ENCODE assay signal across 17 mouse cellular contexts in the genomic region with DNA sequence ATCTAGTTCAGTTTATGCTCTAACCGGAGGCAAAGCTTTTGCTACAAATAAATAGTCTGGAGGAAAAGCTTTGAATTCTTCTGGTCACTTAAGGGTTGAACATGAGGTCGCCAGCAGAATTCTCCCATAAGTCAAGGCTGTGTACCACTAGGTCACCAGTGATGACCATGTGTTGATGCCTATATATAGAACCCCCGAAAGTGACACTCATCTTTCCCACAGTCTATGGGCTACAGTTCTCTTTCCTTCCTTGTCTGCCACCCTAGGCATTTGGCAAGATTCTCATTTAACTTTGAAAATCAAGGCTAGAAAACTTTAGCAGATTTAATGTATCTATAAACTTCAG.
DNase-seq lines count a peak whose midpoint lies in the region; ATAC-seq and TF ChIP-seq lines count a peak whose summit lies in the region.
"Had no signal": no experiment of that assay in that cellular context is flagged by ENCODE, and none has a peak within 500 bp of the region (broad histone marks: within the 10 kb centered on the region; RNA-seq: fewer than 3 reads in every experiment).

No protein-coding gene starts in this region.

- H3K9me3 ChIP-seq in kidney, embryonic 15.5 days (replicated peaks): no peaks in the 10 kb centered on the region
- no peaks in the 10 kb centered on the region for H3K9me3 ChIP-seq in intestine, embryonic 16.5 days (ENCODE audit: control insufficient read depth, low read length)
- H3K9me3 ChIP-seq: midbrain, embryonic 13.5 days had no signal

- no peak overlapping the region for H3K4me3 ChIP-seq in gastrocnemius, adult 2 months
- H3K4me3 ChIP-seq in kidney, embryonic 15.5 days (replicated peaks): no peak overlapping the region
- H3K4me3 ChIP-seq in intestine, embryonic 16.5 days (ENCODE audit: low read length): no peak overlapping the region
- H3K4me3 ChIP-seq: midbrain, embryonic 13.5 days had no signal

- no peak for DNase-seq in gastrocnemius, adult 2 months
- no peak for DNase-seq in gastrocnemius, postnatal 36 days
- DNase-seq in kidney, postnatal 25 days: no peak
- peak; percentile 76 for DNase-seq in 3T3-L1 (ENCODE audit: low read depth, low spot score)
- no peak for DNase-seq in cerebellum, adult 11 months
- no peak for DNase-seq in layer of hippocampus, postnatal 10 days (ENCODE audit: low spot score in 2 of 2)
- DNase-seq: adrenal gland, adult 2 months; cerebellum, postnatal 25 days; forebrain, postnatal 0 days; retina, postnatal 1 day; right cerebral cortex, postnatal 4 days; thymus, adult 2 months had no signal

- TF ChIP-seq CTCF in gastrocnemius, adult 2 months (IDR thresholded peaks at IDR 0.05): no peak

- H3K36me3 ChIP-seq in kidney, embryonic 15.5 days: no peaks in the 10 kb centered on the region
- no peaks in the 10 kb centered on the region for H3K36me3 ChIP-seq in intestine, embryonic 16.5 days (ENCODE audit: control insufficient read depth, insufficient read depth, low read length)
- H3K36me3 ChIP-seq: midbrain, embryonic 13.5 days had no signal

- H3K4me1 ChIP-seq in kidney, embryonic 15.5 days: peaks cover 23% of the 10 kb centered on the region
- H3K4me1 ChIP-seq in intestine, embryonic 16.5 days (ENCODE audit: control insufficient read depth, insufficient read depth, low read length): peaks cover 5% of the 10 kb centered on the region; the same call in 1 of the 2 replicates
- H3K4me1 ChIP-seq: midbrain, embryonic 13.5 days had no signal

- 41% methylated on average over 3 of the region's 3 CpGs for WGBS in kidney, embryonic 15.5 days
- 45% methylated on average over 3 of the region's 3 CpGs for WGBS in intestine, embryonic 16.5 days

- no peaks in the 10 kb centered on the region for H3K27me3 ChIP-seq in kidney, embryonic 15.5 days
- no peaks in the 10 kb centered on the region for H3K27me3 ChIP-seq in intestine, embryonic 16.5 days (replicated peaks; ENCODE audit: control insufficient read depth, insufficient read depth, low read length)
- H3K27me3 ChIP-seq: midbrain, embryonic 13.5 days had no signal

- intact Hi-C loops in gastrocnemius, adult 2 months (cut with DNase I): no loop called here
- intact Hi-C loops in gastrocnemius, postnatal 36 days (cut with DNase I): no loop called here

- no peak overlapping the region for H3K4me2 ChIP-seq in kidney, embryonic 15.5 days
- no peak overlapping the region for H3K4me2 ChIP-seq in intestine, embryonic 16.5 days (ENCODE audit: low read depth, low read length)
- H3K4me2 ChIP-seq: midbrain, embryonic 13.5 days had no signal

- peak overlapping the region; percentile 0; the same call in 1 of the 2 replicates for H3K27ac ChIP-seq in gastrocnemius, adult 2 months
- H3K27ac ChIP-seq in kidney, embryonic 15.5 days: peak overlapping the region; percentile 79
- H3K27ac ChIP-seq in intestine, embryonic 16.5 days (ENCODE audit: low read length): peak overlapping the region; percentile 23
- H3K27ac ChIP-seq: liver, embryonic 14.5 days; midbrain, embryonic 13.5 days had no signal

- ATAC-seq in kidney, embryonic 15.5 days (replicated peaks; ENCODE audit: low FRiP score): peak; percentile 74
- ATAC-seq in intestine, embryonic 16.5 days: peak; percentile 71
- ATAC-seq: forebrain, postnatal 0 days; inflammation-experienced regulatory T-cells, adult 6 months; midbrain, embryonic 13.5 days had no signal

- H3K9ac ChIP-seq in kidney, embryonic 15.5 days: no peak overlapping the region
- no peak overlapping the region for H3K9ac ChIP-seq in intestine, embryonic 16.5 days (ENCODE audit: low read depth, low read length)
- H3K9ac ChIP-seq: forebrain, postnatal 0 days; liver, embryonic 14.5 days; midbrain, embryonic 13.5 days had no signal

Comparison
In these comparisons a context has a peak if more than half of its experiments do, and no peak if none do; other contexts are left out.
1. H3K27ac ChIP-seq: peak in every context shown above with its lines; median percentile 79 in kidney, embryonic 15.5 days; 23 in intestine, embryonic 16.5 days; 0 in gastrocnemius, adult 2 months.